Mouse (Mus musculus) stomach, embryonic 14.5 days (tissue): ENCODE results near the gene Cdc42. TPM values are rescaled to one million over a fixed set of nuclear protein-coding genes. Genes with fewer than 3 reads are reported as not detected.

Source experiments
- ATAC-seq: fragments of 200-750 bp; cut with Nextera tagmentation; 2 replicates; pipeline ENCODE4 v1.8.0; 2017; ENCODE audit warnings: low read depth, moderate TSS enrichment; ENCODE audit not compliant: insufficient number of reproducible peaks, insufficient read depth, low FRiP score
- H3K27ac ChIP-seq: fragments of 300-500 bp; sonication (generic); 2 replicates; pipeline ENCODE4 v1.5.1; 2014; ENCODE audit warnings: mild to moderate bottlenecking, low read length, moderate library complexity, mixed read lengths
- H3K27me3 ChIP-seq: fragments of 300-500 bp; sonication (generic); 2 replicates; pipeline ENCODE4 v1.6.1; 2014; ENCODE audit warnings: low read length, control low read depth, mixed read lengths; ENCODE audit not compliant: control insufficient read depth, insufficient read depth
- H3K36me3 ChIP-seq: fragments of 300-500 bp; sonication (generic); 2 replicates; pipeline ENCODE4 v1.6.1; 2014; ENCODE audit warnings: mild to moderate bottlenecking, control low read depth, low read length, moderate library complexity, mixed read lengths; ENCODE audit not compliant: control insufficient read depth, insufficient read depth
- H3K4me1 ChIP-seq: fragments of 300-500 bp; sonication (generic); 2 replicates; pipeline ENCODE4 v1.6.1; 2014; ENCODE audit warnings: low read length, control low read depth, mixed read lengths; ENCODE audit not compliant: control insufficient read depth, insufficient read depth
- H3K4me2 ChIP-seq: fragments of 300-500 bp; sonication (generic); replicated peaks from 2 replicates; pipeline ENCODE4 v1.6.1; 2014; ENCODE audit warnings: low read depth, low read length, control low read depth
- H3K4me3 ChIP-seq: fragments of 300-500 bp; sonication (generic); 2 replicates; pipeline ENCODE4 v1.5.1; 2014; ENCODE audit warnings: low read depth, low read length, control low read depth
- H3K9ac ChIP-seq: fragments of 300-500 bp; sonication (generic); replicated peaks from 2 replicates; pipeline ENCODE4 v1.6.1; 2014; ENCODE audit warnings: low read depth, mild to moderate bottlenecking, control low read depth, low read length, moderate library complexity, mixed read lengths
- H3K9me3 ChIP-seq: fragments of 300-500 bp; sonication (generic); 2 replicates; pipeline ENCODE4 v1.6.1; 2016; ENCODE audit warnings: low read depth, low read length, control low read depth; ENCODE audit not compliant: control insufficient read depth
- WGBS: fragments of 180-500 bp; shearing (Covaris S2); extraction: QIAGEN DNeasy Blood & Tissue Kit; methylation state at CpG from one replicate; pipeline ENCODE4 v1.1.7; 2014; 5-methylcytosine and 5-hydroxymethylcytosine counted together
- polyA plus RNA-seq: library from polyadenylated mRNA; unstranded; fragments of >200 nt; fragmentation: Nextera tagmentation; extraction: Ambion mirVana; gene quantifications from 2 replicates; pipeline ENCODE4 v1.2.1, GENCODE M21; 2014

Cdc42 gene
- polyA plus RNA-seq, 1 experiment from 2014 or later, result 707 TPM

GRCm38 (mm10) chr4:137279346-137279745 lies 78.2 kb downstream of the Cdc42 start:
- no peaks in the 10 kb centered on the region for H3K36me3 ChIP-seq
- peak overlapping the region; percentile 90; the same call in 1 of the 2 replicates for H3K4me2 ChIP-seq
- WGBS, result 42% methylated on average over 5 of the region's 5 CpGs
- ATAC-seq, result no peak
- no peaks in the 10 kb centered on the region for H3K9me3 ChIP-seq
- H3K27ac ChIP-seq, result no peak overlapping the region
- H3K4me1 ChIP-seq, result peaks cover 23% of the 10 kb centered on the region
- H3K4me3 ChIP-seq, result no peak overlapping the region
- H3K9ac ChIP-seq, result no peak overlapping the region
- H3K27me3 ChIP-seq, result peaks cover 7% of the 10 kb centered on the region; the same call in 1 of the 2 replicates

- WGBS, result 9% methylated on average over 22 of the region's 22 CpGs
- peaks cover 7% of the 10 kb centered on the region; the same call in 1 of the 2 replicates for H3K27me3 ChIP-seq
- H3K4me3 ChIP-seq, result peak overlapping the region; percentile 54
- H3K36me3 ChIP-seq, result no peaks in the 10 kb centered on the region
- H3K9me3 ChIP-seq, result no peaks in the 10 kb centered on the region
- peaks cover 25% of the 10 kb centered on the region for H3K4me1 ChIP-seq
- ATAC-seq, result no peak
- peak overlapping the region; percentile 48 for H3K9ac ChIP-seq
- H3K4me2 ChIP-seq, result peak overlapping the region; percentile 90
- peak overlapping the region; percentile 62; the same call in 1 of the 2 replicates for H3K27ac ChIP-seq
These were observed 79.1 kb downstream of the Cdc42 start for GRCm38 (mm10) chr4:137278144-137279040.

- H3K36me3 ChIP-seq, result no peaks in the 10 kb centered on the region
- H3K4me3 ChIP-seq, result peak overlapping the region; percentile 54
- H3K9me3 ChIP-seq, result no peaks in the 10 kb centered on the region
- peak overlapping the region; percentile 48 for H3K9ac ChIP-seq
- H3K4me1 ChIP-seq, result peaks cover 22% of the 10 kb centered on the region
- H3K27ac ChIP-seq, result peak overlapping the region; percentile 62; the same call in 1 of the 2 replicates
- under 1% methylated on average over 63 of the region's 71 CpGs for WGBS
- no peak for ATAC-seq
- peaks cover 7% of the 10 kb centered on the region; the same call in 1 of the 2 replicates for H3K27me3 ChIP-seq
- peak overlapping the region; percentile 90 for H3K4me2 ChIP-seq
These were observed 79.8 kb downstream of the Cdc42 start for GRCm38 (mm10) chr4:137277600-137278143.

GRCm38 (mm10) chr4:137277166-137277513 lies 80.4 kb downstream of the Cdc42 start, which contains the start of gene Wnt4:
Gene Wnt4 (plus strand): TSS chr4:137277489.
- ATAC-seq, result peak; percentile 71
- Histone ChIP-seq H3K36me3 (no peaks in the 10 kb centered on the region), H3K9ac (peak within 1 kb of the TSS; percentile 48), H3K27me3 (peaks cover 6% of the 10 kb centered on the region; the same call in 1 of the 2 replicates), H3K27ac (peak within 1 kb of the TSS; percentile 62; the same call in 1 of the 2 replicates), H3K4me2 (peak within 1 kb of the TSS; percentile 90), H3K4me3 (peak within 1 kb of the TSS; percentile 54), H3K4me1 (peaks cover 17% of the 10 kb centered on the region), H3K9me3 (no peaks in the 10 kb centered on the region)
- 2% methylated on average over 35 of the region's 45 CpGs for WGBS

- peak overlapping the region; percentile 90 for H3K4me2 ChIP-seq
- no peaks in the 10 kb centered on the region for H3K9me3 ChIP-seq
- H3K9ac ChIP-seq, result peak overlapping the region; percentile 48; the same call in 1 of the 2 replicates
- peaks cover 5% of the 10 kb centered on the region; the same call in 1 of the 2 replicates for H3K27me3 ChIP-seq
- H3K4me3 ChIP-seq, result peak overlapping the region; percentile 54
- WGBS, result 2% methylated on average over 43 of the region's 46 CpGs
- peak; percentile 8; the same call in 1 of the 2 replicates for ATAC-seq
- H3K4me1 ChIP-seq, result peaks cover 17% of the 10 kb centered on the region
- H3K27ac ChIP-seq, result peak overlapping the region; percentile 33; the same call in 1 of the 2 replicates
- no peaks in the 10 kb centered on the region for H3K36me3 ChIP-seq
These were observed 80.9 kb downstream of the Cdc42 start for GRCm38 (mm10) chr4:137276443-137277165.

- H3K27ac ChIP-seq, result no peak overlapping the region
- no peak for ATAC-seq
These were observed 83.2 kb downstream of the Cdc42 start for GRCm38 (mm10) chr4:137274304-137274703.

GRCm38 (mm10) chr4:137271856-137272255 lies 85.7 kb downstream of the Cdc42 start:
- 81% methylated on average over 8 of the region's 8 CpGs for WGBS

More at GRCm38 (mm10) chr4:137274304-137274703, 83.2 kb downstream of the Cdc42 start:
- no peak overlapping the region for H3K4me2 ChIP-seq
- peaks cover 17% of the 10 kb centered on the region for H3K4me1 ChIP-seq
- no peaks in the 10 kb centered on the region for H3K36me3 ChIP-seq
- H3K4me3 ChIP-seq, result no peak overlapping the region
- H3K9ac ChIP-seq, result no peak overlapping the region
- H3K27me3 ChIP-seq, result 0 out of 2 replicates have a peak, but pooled peaks cover 5% of the 10 kb centered on the region
- WGBS, result 14% methylated on average over 6 of the region's 6 CpGs
- H3K9me3 ChIP-seq, result no peaks in the 10 kb centered on the region

More at GRCm38 (mm10) chr4:137271856-137272255, 85.7 kb downstream of the Cdc42 start:
- no peak for ATAC-seq
- Histone ChIP-seq H3K27me3 (0 out of 2 replicates have a peak, but pooled peaks cover 5% of the 10 kb centered on the region), H3K36me3 (no peaks in the 10 kb centered on the region), H3K4me2 (no peak overlapping the region), H3K4me3 (no peak overlapping the region), H3K9ac (no peak overlapping the region), H3K27ac (no peak overlapping the region), H3K9me3 (no peaks in the 10 kb centered on the region), H3K4me1 (peaks cover 11% of the 10 kb centered on the region)
